Mouse (Mus musculus): ENCODE data around the gene Slc38a6. TPM values are rescaled to one million over a fixed set of nuclear protein-coding genes. Genes with fewer than 3 reads are reported as not detected.

Gene Slc38a6
- 8.9 and 11.8 TPM in 2 replicates for polyA plus RNA-seq (2016; fragmentation: Nextera tagmentation; extraction: Ambion mirVana)

DNA sequence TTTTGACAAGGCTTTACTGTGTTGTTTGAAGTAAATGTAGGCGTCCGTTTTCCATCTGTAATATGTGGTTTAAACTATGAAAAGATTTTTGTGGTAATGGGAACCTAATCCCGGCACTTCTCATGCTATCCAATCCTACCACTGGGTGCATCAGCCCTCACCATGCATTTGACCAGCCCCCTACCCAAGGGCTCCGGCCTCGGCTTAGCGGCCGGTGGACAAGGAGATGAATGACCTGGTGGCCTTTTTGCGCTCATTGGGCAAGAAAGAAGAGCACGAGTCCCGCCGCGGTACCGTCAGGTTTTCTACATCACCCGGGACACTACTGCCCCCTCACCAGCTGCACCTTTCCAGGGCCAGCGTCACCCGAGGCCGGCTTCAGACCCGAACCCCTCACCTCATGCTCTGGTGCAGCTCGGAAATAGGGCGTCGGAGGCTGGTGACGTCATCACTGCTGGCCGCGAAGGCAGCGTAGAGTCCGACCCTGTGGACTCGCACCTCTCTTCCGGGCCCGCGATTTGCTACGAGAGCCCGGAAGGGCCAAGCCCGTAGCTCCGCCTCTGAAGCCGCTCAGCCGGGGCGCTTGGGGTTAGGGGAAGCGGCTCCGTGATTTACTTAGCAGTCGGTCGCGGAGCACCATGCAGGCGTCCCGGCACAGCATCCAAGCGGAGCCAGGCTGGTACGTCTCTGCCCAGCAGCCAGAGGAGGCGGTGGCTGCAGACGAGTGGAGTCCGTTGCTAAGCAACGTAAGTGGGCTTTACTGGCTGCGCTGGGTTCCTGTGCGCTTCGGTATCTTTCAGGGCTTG is at the start of gene Slc38a6, which contains the start of gene Trmt5:
Gene Slc38a6, plus strand, starts transcription at position 493 of the 806 bp plus-strand sequence.
Gene Trmt5, minus strand, starts transcription at position 424 of the 806 bp plus-strand sequence.
- Histone ChIP-seq H3K4me3 (replicated peaks) (peak within 1 kb of the TSS; percentile 74), H3K27me3 (no peaks in the 10 kb centered on the region), H3K9ac (peak within 1 kb of the TSS; percentile 77), H3K36me3 (replicated peaks) (peaks cover 9% of the 10 kb centered on the region), H3K27ac (peak within 1 kb of the TSS; percentile 76), H3K4me1 (peaks cover 14% of the 10 kb centered on the region), H3K9me3 (no peaks in the 10 kb centered on the region), H3K4me2 (peak within 1 kb of the TSS; percentile 66)
- ATAC-seq (ENCODE audit: low FRiP score): peak; percentile 98
- WGBS: under 1% methylated on average over 53 of the region's 53 CpGs

DNA sequence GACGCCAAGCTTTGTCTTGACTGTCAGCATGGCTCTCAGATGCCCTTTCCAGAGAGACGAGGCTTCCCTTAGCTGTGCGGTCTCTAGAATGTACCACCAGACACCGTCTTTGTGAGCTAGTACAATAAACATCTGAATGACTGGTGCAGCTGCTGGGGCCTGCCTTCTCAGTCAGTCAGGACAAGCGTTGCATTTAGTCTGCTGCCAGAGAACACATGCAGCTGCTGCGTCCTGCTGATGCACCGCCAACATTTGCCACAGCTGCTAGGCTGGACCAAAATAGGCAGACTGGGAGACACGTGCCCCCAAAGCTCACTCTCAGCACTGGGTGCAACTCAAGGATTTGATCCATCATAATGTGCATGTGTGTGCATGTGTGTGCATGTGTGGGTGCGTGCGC is 44.6 kb upstream of the Slc38a6 start:
- peak; percentile 57; the same call in 1 of the 2 replicates for ATAC-seq (ENCODE audit: low FRiP score)
- Histone ChIP-seq H3K9ac (no peak overlapping the region), H3K9me3 (no peaks in the 10 kb centered on the region), H3K4me2 (no peak overlapping the region), H3K4me3 (replicated peaks) (no peak overlapping the region), H3K27ac (0 out of 2 replicates have a peak overlapping the region, but pooled peaks have one; percentile 39), H3K4me1 (peaks cover 6% of the 10 kb centered on the region; the same call in 1 of the 2 replicates), H3K27me3 (no peaks in the 10 kb centered on the region), H3K36me3 (replicated peaks) (no peaks in the 10 kb centered on the region)
- 58% methylated on average over 10 of the region's 10 CpGs for WGBS

DNA sequence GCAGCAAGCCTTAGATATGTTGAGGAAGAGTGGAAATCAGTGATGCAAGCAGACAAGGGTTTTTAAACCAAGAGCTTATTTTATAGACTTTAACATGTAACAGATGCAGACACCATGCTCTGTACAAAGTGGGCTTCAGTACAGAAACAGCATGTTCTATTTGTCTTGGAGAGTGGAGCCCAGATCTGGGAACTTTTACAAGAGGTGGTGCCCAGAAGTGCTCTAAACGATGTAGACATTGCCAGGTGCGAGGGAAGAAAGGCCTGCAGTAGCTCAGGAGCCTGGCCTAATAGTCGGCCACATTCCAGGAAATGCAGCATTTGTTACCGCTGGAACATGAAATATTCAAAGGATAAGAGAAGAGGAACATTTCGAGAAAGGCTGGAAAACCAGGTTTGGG is 40.9 kb upstream of the Slc38a6 start:
- Histone ChIP-seq H3K4me3 (replicated peaks) (no peak overlapping the region), H3K9me3 (no peaks in the 10 kb centered on the region), H3K9ac (no peak overlapping the region), H3K27ac (no peak overlapping the region), H3K4me2 (no peak overlapping the region), H3K27me3 (no peaks in the 10 kb centered on the region), H3K4me1 (peaks cover 6% of the 10 kb centered on the region; the same call in 1 of the 2 replicates), H3K36me3 (replicated peaks) (no peaks in the 10 kb centered on the region)
- WGBS: 89% methylated on average over 5 of the region's 5 CpGs
- no peak for ATAC-seq (ENCODE audit: low FRiP score)

DNA sequence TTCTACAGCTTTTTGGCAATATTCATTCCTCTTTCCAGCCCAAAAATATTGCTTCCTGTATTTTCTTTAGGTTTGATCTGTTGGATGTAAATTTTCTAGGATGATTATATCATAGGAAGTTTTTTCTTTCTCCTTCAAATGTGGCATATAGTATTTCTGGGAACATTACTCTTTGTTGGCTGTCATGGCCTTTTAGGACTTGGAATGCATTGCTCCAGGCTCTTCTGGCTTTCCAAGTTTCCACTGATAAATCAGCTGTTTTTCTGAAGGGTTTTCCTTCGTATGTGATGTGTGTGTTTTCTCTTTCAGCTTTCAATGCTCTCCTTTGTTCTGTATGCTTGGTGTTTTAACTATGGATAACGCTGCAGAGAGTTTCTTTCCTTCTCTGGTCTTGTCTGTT is 31.6 kb upstream of the Slc38a6 start:
- Histone ChIP-seq H3K27ac (no peak overlapping the region), H3K9me3 (no peaks in the 10 kb centered on the region), H3K27me3 (no peaks in the 10 kb centered on the region), H3K4me1 (no peaks in the 10 kb centered on the region), H3K4me2 (no peak overlapping the region), H3K4me3 (replicated peaks) (no peak overlapping the region), H3K9ac (no peak overlapping the region), H3K36me3 (replicated peaks) (no peaks in the 10 kb centered on the region)
- WGBS: 68% methylated on average over 2 of the region's 2 CpGs
- no peak for ATAC-seq (ENCODE audit: low FRiP score)

DNA sequence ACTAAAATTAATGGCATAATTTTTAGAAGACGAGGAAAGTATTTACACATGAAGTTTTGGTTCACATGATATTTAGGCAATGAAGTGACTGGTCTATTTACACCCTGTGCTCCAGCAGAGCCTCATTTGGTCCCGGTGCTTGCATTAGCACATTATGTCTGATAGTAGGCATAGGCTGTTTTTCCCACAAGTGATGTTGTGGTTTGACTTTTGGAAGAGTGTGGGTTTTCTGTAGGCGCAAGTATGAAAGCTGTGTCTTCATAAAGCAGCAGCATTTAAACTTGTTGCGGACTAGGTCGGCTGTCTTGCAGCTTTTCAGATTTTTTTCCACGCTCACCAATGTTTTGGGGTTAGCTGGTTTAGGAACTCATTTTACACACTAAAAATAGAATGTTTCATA is 27.3 kb upstream of the Slc38a6 start:
- Histone ChIP-seq H3K4me2 (no peak overlapping the region), H3K27me3 (no peaks in the 10 kb centered on the region), H3K4me3 (replicated peaks) (no peak overlapping the region), H3K9ac (no peak overlapping the region), H3K27ac (no peak overlapping the region), H3K9me3 (no peaks in the 10 kb centered on the region), H3K36me3 (replicated peaks) (no peaks in the 10 kb centered on the region), H3K4me1 (no peaks in the 10 kb centered on the region)
- 94% methylated on average over 6 of the region's 6 CpGs for WGBS
- ATAC-seq (ENCODE audit: low FRiP score): no peak

DNA sequence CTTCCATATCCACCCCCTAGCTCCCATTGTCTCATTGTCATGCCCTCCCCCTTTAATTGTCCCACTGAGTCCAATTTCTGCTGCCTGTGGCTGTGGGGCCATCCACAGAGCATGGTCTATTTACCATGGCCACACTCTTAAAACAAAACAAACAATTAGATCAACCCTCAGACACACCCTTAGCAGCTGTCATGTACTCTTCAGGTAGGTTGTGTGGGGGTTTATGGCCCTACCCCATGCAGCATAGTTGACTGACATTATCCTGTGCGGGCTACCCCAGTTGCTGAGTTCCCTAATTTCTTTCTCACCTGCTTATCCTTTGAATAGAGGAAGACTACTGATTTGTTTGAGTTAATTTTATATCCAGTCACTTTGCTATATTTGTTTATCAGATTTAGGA is 26.2 kb upstream of the Slc38a6 start:
- Histone ChIP-seq H3K27ac (no peak overlapping the region), H3K36me3 (replicated peaks) (no peaks in the 10 kb centered on the region), H3K4me3 (replicated peaks) (no peak overlapping the region), H3K4me1 (no peaks in the 10 kb centered on the region), H3K27me3 (no peaks in the 10 kb centered on the region), H3K4me2 (no peak overlapping the region), H3K9ac (no peak overlapping the region), H3K9me3 (no peaks in the 10 kb centered on the region)
- ATAC-seq (ENCODE audit: low FRiP score): no peak
- 88% methylated on average over 1 of the region's 1 CpGs for WGBS

DNA sequence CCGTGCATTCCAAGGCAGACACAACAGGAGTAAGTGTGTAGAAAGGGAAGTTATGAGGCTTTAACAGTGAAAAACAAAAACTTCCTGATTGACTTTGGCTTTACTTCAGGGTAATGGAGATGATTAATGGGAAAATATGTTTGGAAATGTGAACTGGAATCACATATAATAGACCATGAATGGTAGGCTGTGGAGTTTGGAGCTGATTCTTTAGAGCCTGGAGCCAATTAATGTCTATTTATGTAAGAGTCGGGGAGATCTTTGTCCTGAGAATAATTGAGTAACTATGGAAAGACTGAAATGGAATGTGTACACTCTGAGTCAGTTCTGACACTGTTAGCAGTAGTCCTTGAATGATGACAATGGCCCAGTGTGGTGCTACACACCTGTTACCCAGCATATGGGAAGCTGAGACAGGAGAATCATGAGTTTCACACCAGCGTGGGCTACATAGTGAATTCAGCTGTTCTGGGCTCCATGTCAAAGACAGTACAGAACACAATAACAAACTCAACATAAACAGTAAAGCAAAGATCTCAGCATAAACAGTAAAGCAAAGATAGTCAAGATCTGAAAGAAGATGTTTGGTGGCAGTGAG is 21.1 kb upstream of the Slc38a6 start:
- 73% methylated on average over 3 of the region's 3 CpGs for WGBS
- Histone ChIP-seq H3K27me3 (no peaks in the 10 kb centered on the region), H3K9ac (no peak overlapping the region), H3K4me2 (no peak overlapping the region), H3K4me3 (replicated peaks) (no peak overlapping the region), H3K4me1 (no peaks in the 10 kb centered on the region), H3K9me3 (no peaks in the 10 kb centered on the region), H3K36me3 (replicated peaks) (no peaks in the 10 kb centered on the region), H3K27ac (no peak overlapping the region)
- no peak for ATAC-seq (ENCODE audit: low FRiP score)

DNA sequence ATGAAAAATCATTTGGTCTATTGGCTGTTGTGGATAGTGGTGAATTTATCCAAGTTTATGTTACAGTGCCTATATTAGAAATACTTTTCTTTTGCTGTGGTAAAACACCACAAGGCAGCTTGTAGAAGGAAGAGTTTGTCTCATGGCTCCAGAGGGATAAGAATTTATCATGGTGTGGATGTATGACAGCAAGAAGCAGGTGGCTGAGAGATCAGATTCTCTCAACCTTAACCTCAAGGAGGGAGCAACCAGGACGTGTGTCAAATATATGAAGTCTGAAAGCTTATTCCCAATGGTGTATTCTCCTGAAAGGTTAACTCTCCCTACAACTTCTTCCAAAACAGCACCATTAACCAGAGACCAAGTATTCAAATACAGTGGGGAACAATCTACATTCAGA is 20.0 kb upstream of the Slc38a6 start:
- Histone ChIP-seq H3K4me1 (no peaks in the 10 kb centered on the region), H3K36me3 (replicated peaks) (no peaks in the 10 kb centered on the region), H3K4me2 (no peak overlapping the region), H3K9ac (no peak overlapping the region), H3K27me3 (no peaks in the 10 kb centered on the region), H3K27ac (no peak overlapping the region), H3K4me3 (replicated peaks) (no peak overlapping the region), H3K9me3 (no peaks in the 10 kb centered on the region)
- 78% methylated on average over 1 of the region's 1 CpGs for whole genome bisulfite sequencing
- ATAC-seq (ENCODE audit: low FRiP score): no peak

DNA sequence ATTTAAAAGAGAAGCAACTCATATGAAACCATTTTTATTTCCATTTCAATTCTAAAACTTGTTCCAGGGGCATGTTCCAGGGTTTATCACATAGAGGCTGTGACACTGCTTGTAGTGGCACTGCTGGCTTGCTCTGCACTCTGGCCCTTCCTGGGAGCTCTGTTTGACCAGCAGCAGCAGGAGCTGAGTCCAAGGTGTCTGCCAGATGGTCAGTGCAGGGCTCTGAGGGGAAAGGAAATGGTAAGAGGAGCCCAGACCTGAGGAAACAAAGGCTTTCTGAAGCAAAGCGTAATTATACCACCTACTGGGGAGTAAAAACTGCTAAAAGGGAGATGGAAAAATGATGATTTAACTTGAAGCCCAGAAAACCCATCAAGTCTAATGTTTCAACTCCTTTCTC is 18.1 kb upstream of the Slc38a6 start:
- H3K4me3 ChIP-seq (replicated peaks): no peak overlapping the region

DNA sequence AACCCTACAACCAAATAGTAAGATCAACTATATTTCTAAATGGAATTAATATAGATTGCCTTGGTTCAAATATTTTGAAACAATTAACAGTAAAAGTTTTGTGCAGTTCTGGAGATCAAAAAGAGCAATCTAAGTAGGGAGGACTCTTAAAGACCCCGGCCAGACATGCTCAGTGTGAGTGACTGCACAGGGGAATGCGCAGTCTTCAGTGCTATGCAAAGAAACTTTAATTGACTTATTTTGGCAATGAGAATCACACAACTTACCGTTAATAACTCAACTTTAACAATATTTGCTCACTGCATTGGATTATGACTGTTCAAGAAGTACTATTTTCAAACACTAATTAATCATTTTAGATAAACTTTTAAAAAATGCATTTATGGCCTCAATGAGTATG is 17.0 kb upstream of the Slc38a6 start:
- Histone ChIP-seq H3K4me3 (replicated peaks) (no peak overlapping the region), H3K4me2 (no peak overlapping the region), H3K36me3 (replicated peaks) (peaks cover 5% of the 10 kb centered on the region; the same call in 1 of the 2 replicates), H3K9me3 (no peaks in the 10 kb centered on the region), H3K9ac (no peak overlapping the region), H3K4me1 (no peaks in the 10 kb centered on the region), H3K27ac (no peak overlapping the region), H3K27me3 (no peaks in the 10 kb centered on the region)
- WGBS: 91% methylated on average over 3 of the region's 3 CpGs
- no peak for ATAC-seq (ENCODE audit: low FRiP score)

More for the DNA sequence above, 18.1 kb upstream of the Slc38a6 start:
- Histone ChIP-seq H3K27me3 (no peaks in the 10 kb centered on the region), H3K27ac (no peak overlapping the region), H3K9me3 (no peaks in the 10 kb centered on the region), H3K4me1 (no peaks in the 10 kb centered on the region), H3K36me3 (replicated peaks) (no peaks in the 10 kb centered on the region; the same call in 1 of the 2 replicates), H3K9ac (no peak overlapping the region), H3K4me2 (no peak overlapping the region)
- ATAC-seq (ENCODE audit: low FRiP score): no peak
- 75% methylated on average over 1 of the region's 1 CpGs for WGBS

DNA sequence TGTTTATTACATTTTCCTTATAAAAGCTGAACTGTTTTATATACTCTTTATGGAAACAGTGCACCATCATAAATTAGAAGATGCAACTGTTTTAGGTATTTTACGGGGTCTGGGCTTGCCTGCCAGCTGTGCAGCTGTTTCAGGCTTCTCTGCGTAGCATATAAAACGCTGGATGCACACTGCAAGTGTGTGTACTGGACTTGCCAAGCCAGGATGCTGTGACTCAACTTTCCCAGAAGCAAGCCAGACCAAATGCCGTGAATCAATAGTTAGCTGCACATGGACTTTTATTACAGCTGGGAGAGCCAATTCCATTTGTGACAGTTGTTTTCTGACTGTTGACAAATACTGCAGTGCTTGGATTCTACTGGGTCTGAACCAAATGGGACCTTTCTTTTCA is 16.6 kb upstream of the Slc38a6 start:
- Histone ChIP-seq H3K4me2 (no peak overlapping the region), H3K9me3 (no peaks in the 10 kb centered on the region), H3K4me1 (no peaks in the 10 kb centered on the region), H3K27me3 (no peaks in the 10 kb centered on the region), H3K9ac (no peak overlapping the region), H3K27ac (no peak overlapping the region), H3K36me3 (replicated peaks) (peaks cover 9% of the 10 kb centered on the region; the same call in 1 of the 2 replicates), H3K4me3 (replicated peaks) (no peak overlapping the region)
- 93% methylated on average over 4 of the region's 4 CpGs for WGBS
- ATAC-seq (ENCODE audit: low FRiP score): no peak

DNA sequence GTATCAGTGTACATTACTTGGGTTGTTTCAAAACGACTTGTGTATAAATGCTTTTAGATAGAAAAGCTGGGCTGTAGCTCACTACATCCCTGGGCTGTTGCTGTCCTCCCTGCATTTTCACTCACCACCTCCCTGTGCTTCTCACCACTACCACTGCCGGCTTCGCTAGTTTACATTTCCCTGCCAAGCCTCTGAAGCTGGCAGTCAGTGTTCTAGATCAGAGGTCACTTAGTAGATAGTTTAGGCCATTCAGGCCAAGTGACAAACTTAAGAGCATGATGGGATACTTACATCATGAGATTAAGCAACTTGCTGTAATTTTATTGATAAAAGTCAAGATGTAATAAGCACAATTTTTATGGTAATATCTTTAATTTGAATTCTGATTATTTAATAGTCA is 11.7 kb upstream of the Slc38a6 start:
- Histone ChIP-seq H3K36me3 (replicated peaks) (peaks cover 46% of the 10 kb centered on the region), H3K9ac (no peak overlapping the region), H3K4me3 (replicated peaks) (no peak overlapping the region), H3K9me3 (no peaks in the 10 kb centered on the region), H3K27me3 (no peaks in the 10 kb centered on the region), H3K4me1 (no peaks in the 10 kb centered on the region), H3K4me2 (no peak overlapping the region), H3K27ac (no peak overlapping the region)
- 96% methylated on average over 3 of the region's 3 CpGs for WGBS
- ATAC-seq (ENCODE audit: low FRiP score): no peak
